Mouse (Mus musculus): ENCODE data around the gene Ppp1r16b.

- TF ChIP-seq CTCF (IDR thresholded peaks at IDR 0.05; ENCODE audit: control insufficient read depth, insufficient read depth, low read length) (no peak), POLR2A (IDR thresholded peaks at IDR 0.05; ENCODE audit: borderline replicate concordance, control insufficient read depth, low read depth, low read length) (no peak)
Observed at GRCm38 (mm10) chr2:158726252-158726651, 61.1 kb downstream of the Ppp1r16b start.
